Mouse (Mus musculus) midbrain, embryonic 11.5 days (tissue): ENCODE measurements around the gene Fras1. TPM values are rescaled to one million over a fixed set of nuclear protein-coding genes. Genes with fewer than 3 reads are reported as not detected.
A peak's percentile ranks its signal among the peaks of the same experiment; 100 is the strongest.

Source experiments
- ATAC-seq: fragments of 200-750 bp; cut with Nextera tagmentation; 2 replicates; pipeline ENCODE4 v1.8.0; 2017; ENCODE audit warnings: moderate TSS enrichment, moderate library complexity; ENCODE audit not compliant: low FRiP score
- DNase-seq: peaks from one replicate; pipeline ENCODE4 v3.0.0; 2015; ENCODE audit warnings: low spot score; ENCODE audit errors: missing footprints
- H3K27ac ChIP-seq: fragments of 300-500 bp; sonication (generic); 2 replicates; pipeline ENCODE4 v1.5.1; 2014; ENCODE audit warnings: low read depth, low read length
- H3K27me3 ChIP-seq: fragments of 300-500 bp; sonication (generic); 2 replicates; pipeline ENCODE4 v1.6.1; 2014; ENCODE audit warnings: mild to moderate bottlenecking, low read length, moderate library complexity, mixed read lengths; ENCODE audit not compliant: control insufficient read depth, insufficient read depth
- H3K36me3 ChIP-seq: fragments of 300-500 bp; sonication (generic); 2 replicates; pipeline ENCODE4 v1.6.1; 2014; ENCODE audit warnings: mild to moderate bottlenecking, low read length, moderate library complexity, mixed read lengths; ENCODE audit not compliant: control insufficient read depth, insufficient read depth
- H3K4me1 ChIP-seq: fragments of 300-500 bp; sonication (generic); 2 replicates; pipeline ENCODE4 v1.6.1; 2014; ENCODE audit warnings: low read length; ENCODE audit not compliant: control insufficient read depth, insufficient read depth
- H3K4me2 ChIP-seq: fragments of 300-500 bp; sonication (generic); 2 replicates; pipeline ENCODE4 v1.6.1; 2014; ENCODE audit warnings: mild to moderate bottlenecking, moderate library complexity
- H3K4me3 ChIP-seq: fragments of 300-500 bp; sonication (generic); 2 replicates; pipeline ENCODE4 v1.5.1; 2014; ENCODE audit warnings: low read depth, low read length
- H3K9ac ChIP-seq: fragments of 300-500 bp; sonication (generic); 2 replicates; pipeline ENCODE4 v1.6.1; 2014; ENCODE audit warnings: low read length
- H3K9me3 ChIP-seq: fragments of 300-500 bp; sonication (generic); 2 replicates; pipeline ENCODE4 v1.6.1; 2016; ENCODE audit warnings: low read length; ENCODE audit not compliant: control insufficient read depth
- WGBS: fragments of 180-500 bp; shearing (Covaris S2); extraction: QIAGEN DNeasy Blood & Tissue Kit; methylation state at CpG from one replicate; pipeline ENCODE4 v1.1.7; 2014; 5-methylcytosine and 5-hydroxymethylcytosine counted together
- polyA plus RNA-seq: library from polyadenylated mRNA; unstranded; fragments of >200 nt; fragmentation: Nextera tagmentation; extraction: Ambion mirVana; gene quantifications from 2 replicates; pipeline ENCODE4 v1.2.1, GENCODE M21; 2014

Gene Fras1
- polyA plus RNA-seq, 1 experiment from 2014 or later = 6.2 TPM

GRCm38 (mm10) chr5:96367260-96367659 is 6.5 kb upstream of the Fras1 start:
- ATAC-seq = no peak
- H3K27ac ChIP-seq = no peak overlapping the region

GRCm38 (mm10) chr5:96373106-96373505 is 649 bp upstream of the Fras1 start:
- H3K4me3 ChIP-seq = peak overlapping the region; percentile 55
- H3K9me3 ChIP-seq = no peaks in the 10 kb centered on the region
- H3K4me2 ChIP-seq = peak overlapping the region; percentile 94
- ATAC-seq = no peak
- H3K27ac ChIP-seq = no peak overlapping the region
- 39% methylated on average over 6 of the region's 6 CpGs for WGBS
- peak; percentile 85 for DNase-seq
- no peaks in the 10 kb centered on the region for H3K36me3 ChIP-seq
- peaks cover 3% of the 10 kb centered on the region; the same call in 1 of the 2 replicates for H3K27me3 ChIP-seq
- H3K9ac ChIP-seq = 0 out of 2 replicates have a peak overlapping the region, but pooled peaks have one; percentile 78
- H3K4me1 ChIP-seq = no peaks in the 10 kb centered on the region; the same call in 1 of the 2 replicates

More at GRCm38 (mm10) chr5:96367260-96367659, 6.5 kb upstream of the Fras1 start:
- no peaks in the 10 kb centered on the region for H3K36me3 ChIP-seq
- no peak overlapping the region for H3K4me3 ChIP-seq
- H3K9ac ChIP-seq = no peak overlapping the region
- 0 out of 2 replicates have a peak, but pooled peaks cover 1% of the 10 kb centered on the region for H3K27me3 ChIP-seq
- DNase-seq = no peak
- no peaks in the 10 kb centered on the region for H3K4me1 ChIP-seq
- no peak overlapping the region for H3K4me2 ChIP-seq
- H3K9me3 ChIP-seq = no peaks in the 10 kb centered on the region

- DNase-seq = peak; percentile 98
- Histone ChIP-seq H3K27ac (no peak overlapping the region; the same call in 1 of the 2 replicates), H3K4me1 (no peaks in the 10 kb centered on the region; the same call in 1 of the 2 replicates), H3K9me3 (no peaks in the 10 kb centered on the region), H3K4me2 (peak overlapping the region; percentile 94), H3K36me3 (no peaks in the 10 kb centered on the region), H3K4me3 (peak overlapping the region; percentile 55), H3K9ac (peak overlapping the region; percentile 78), H3K27me3 (peaks cover 3% of the 10 kb centered on the region; the same call in 1 of the 2 replicates)
- WGBS = under 1% methylated on average over 76 of the region's 84 CpGs
- ATAC-seq = peak; percentile 90
Measured at GRCm38 (mm10) chr5:96373986-96374901, 489 bp downstream of the Fras1 start.

DNA sequence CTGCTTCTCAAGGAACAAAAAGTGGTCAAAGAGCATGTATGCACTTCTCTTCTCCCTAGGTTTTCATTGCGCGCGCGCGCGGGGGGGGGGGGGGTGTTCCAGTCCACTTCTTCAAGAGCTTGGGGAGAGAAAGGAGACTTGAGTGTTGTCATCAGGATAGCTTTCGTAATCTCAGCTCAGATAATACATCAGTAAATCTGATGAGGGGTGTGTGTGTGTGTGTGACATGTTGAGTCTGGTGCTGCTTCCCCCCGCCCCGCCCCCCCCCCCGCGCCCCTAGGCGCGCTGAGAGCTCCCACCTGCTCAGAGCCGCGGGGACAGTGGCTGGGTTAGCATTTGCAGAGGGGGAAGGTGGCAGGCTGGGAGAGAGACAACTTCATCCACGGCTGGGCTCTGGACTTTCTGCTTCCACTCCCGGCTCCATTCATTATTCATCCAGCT is 1.7 kb downstream of the Fras1 start:
- H3K27me3 ChIP-seq = peaks cover 3% of the 10 kb centered on the region; the same call in 1 of the 2 replicates
- peak overlapping the region; percentile 94 for H3K4me2 ChIP-seq
- H3K9ac ChIP-seq = peak overlapping the region; percentile 78
- peak overlapping the region; percentile 55 for H3K4me3 ChIP-seq
- H3K36me3 ChIP-seq = no peaks in the 10 kb centered on the region
- 2% methylated on average over 11 of the region's 17 CpGs for WGBS
- H3K9me3 ChIP-seq = no peaks in the 10 kb centered on the region
- no peaks in the 10 kb centered on the region; the same call in 1 of the 2 replicates for H3K4me1 ChIP-seq
- H3K27ac ChIP-seq = no peak overlapping the region
- ATAC-seq = peak; percentile 20
- peak; percentile 91 for DNase-seq

DNA sequence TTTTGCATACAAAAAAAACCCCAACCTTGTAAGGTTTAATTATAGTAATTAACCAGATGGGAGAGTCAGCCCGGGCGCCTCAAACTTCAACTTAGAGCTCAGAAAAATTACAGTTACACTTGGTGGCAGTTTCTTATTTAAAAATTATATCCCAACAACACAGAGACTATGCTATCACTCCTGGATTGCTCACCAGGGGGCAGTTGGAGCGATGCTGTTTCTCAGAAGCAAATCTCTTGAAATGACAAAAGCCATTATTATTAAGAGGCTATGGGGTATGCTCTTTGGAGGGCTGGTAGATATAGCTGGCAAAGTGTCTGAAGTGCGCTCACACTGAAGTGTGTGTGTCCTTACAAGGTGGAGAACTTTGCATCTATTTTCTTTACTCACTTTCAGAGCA is 2.5 kb downstream of the Fras1 start:
- 63% methylated on average over 4 of the region's 4 CpGs for WGBS
- Histone ChIP-seq H3K27me3 (peaks cover 3% of the 10 kb centered on the region; the same call in 1 of the 2 replicates), H3K9ac (no peak overlapping the region), H3K4me1 (no peaks in the 10 kb centered on the region; the same call in 1 of the 2 replicates), H3K36me3 (no peaks in the 10 kb centered on the region), H3K4me2 (no peak overlapping the region), H3K4me3 (no peak overlapping the region), H3K9me3 (no peaks in the 10 kb centered on the region), H3K27ac (no peak overlapping the region)
- ATAC-seq (no peak), DNase-seq (no peak)

DNA sequence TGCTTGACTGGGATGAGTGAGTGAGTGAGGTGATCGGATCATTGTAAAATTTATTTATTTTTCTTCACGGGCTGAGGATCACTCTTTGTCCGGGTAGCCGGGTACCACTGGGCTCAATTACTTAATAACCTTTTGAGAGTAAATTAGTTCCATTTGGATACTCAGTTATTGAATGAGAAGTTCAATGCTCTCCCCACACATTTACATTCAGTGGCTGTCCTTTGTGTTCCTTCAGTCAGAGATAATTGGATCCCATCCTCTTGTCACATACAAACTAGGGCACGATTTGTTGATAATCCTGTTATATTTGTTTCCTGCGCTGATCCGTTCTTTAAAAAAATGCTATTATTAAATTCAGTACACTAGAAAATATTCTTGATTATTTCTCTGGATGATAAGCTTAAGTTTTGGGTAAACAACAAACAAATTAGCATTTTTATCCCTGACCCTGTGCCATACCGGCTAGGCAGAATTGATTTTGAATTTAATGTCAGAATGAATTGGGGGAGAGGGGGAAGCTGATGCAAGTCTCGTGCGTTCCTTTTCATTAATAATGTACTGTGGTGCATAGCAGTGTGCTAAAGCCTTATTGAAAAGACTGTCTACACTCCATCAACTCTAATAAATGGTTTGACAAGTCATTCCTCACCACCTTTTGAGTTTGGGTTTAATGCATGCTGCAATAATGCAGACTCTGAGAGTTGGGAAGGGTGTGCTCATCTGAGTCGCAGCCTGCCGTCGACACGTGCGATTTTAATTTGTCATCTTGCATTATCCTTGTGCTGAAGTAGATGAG is 12.6 kb downstream of the Fras1 start:
- Histone ChIP-seq H3K27ac (no peak overlapping the region), H3K9ac (no peak overlapping the region), H3K27me3 (no peaks in the 10 kb centered on the region), H3K9me3 (no peaks in the 10 kb centered on the region), H3K36me3 (no peaks in the 10 kb centered on the region), H3K4me2 (no peak overlapping the region), H3K4me1 (peaks cover 3% of the 10 kb centered on the region; the same call in 1 of the 2 replicates), H3K4me3 (no peak overlapping the region)
- 52% methylated on average over 15 of the region's 15 CpGs for WGBS
- peak; percentile 22; the same call in 1 of the 2 replicates for ATAC-seq
- peak; percentile 83 for DNase-seq

DNA sequence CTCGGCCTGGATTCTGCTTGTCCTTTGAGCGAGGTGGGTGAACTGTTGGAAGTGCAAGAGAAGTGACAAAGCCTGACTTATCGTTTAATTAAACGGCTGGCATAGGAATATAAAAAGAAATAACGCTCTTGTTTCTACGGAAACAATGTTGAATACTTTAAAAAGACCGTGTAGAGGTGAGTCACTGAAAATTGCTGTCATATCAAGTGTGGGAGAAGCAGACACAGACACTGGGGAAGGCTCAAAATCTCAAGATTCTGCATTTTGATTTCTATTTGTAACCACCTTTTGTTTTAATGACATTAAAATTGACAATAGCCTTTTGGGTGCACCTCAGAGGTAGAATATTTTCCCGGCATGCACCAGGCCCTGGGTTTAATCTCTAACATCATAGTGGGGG is 14.6 kb downstream of the Fras1 start:
- H3K36me3 ChIP-seq = no peaks in the 10 kb centered on the region
- no peaks in the 10 kb centered on the region for H3K9me3 ChIP-seq
- 93% methylated on average over 8 of the region's 8 CpGs for WGBS
- DNase-seq = no peak
- H3K4me1 ChIP-seq = peaks cover 3% of the 10 kb centered on the region; the same call in 1 of the 2 replicates
- no peak overlapping the region for H3K9ac ChIP-seq
- no peak for ATAC-seq
- H3K27me3 ChIP-seq = no peaks in the 10 kb centered on the region
- no peak overlapping the region for H3K4me2 ChIP-seq
- no peak overlapping the region for H3K27ac ChIP-seq
- H3K4me3 ChIP-seq = no peak overlapping the region

DNA sequence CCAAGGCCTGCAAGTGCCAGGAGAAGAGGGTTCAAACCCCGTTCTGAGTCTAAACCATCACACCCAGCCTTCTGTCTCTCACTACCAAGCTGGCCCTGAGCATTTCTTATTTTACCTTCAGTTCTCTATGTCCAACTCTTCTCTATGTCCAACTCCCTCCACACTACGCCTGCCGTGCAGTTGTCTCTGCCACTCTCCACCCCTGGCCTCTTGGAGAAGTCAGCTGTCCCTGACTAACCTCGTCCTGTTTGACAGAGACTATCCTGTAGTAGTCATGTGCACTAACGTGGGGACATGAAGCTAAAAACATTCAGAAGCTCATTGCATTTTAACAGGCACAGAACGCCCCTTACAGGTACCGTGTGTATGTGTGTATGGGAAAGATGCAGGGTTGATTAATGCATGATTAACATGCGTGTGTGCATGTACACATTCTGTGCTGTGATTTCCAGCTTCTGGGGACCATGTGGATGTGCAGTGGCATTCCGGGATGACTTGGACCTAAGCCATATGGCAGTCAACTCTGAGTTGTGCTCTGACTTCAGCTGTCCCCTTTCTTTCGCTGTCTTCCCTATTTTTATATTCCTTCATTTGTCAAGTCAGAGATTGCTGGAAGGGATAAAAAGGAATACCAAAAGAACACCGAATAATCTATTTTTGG is 16.3 kb downstream of the Fras1 start:
- no peak for DNase-seq
- H3K4me3 ChIP-seq = no peak overlapping the region
- H3K9me3 ChIP-seq = no peaks in the 10 kb centered on the region
- peaks cover 3% of the 10 kb centered on the region; the same call in 1 of the 2 replicates for H3K4me1 ChIP-seq
- no peak overlapping the region for H3K27ac ChIP-seq
- no peaks in the 10 kb centered on the region for H3K27me3 ChIP-seq
- no peaks in the 10 kb centered on the region for H3K36me3 ChIP-seq
- H3K9ac ChIP-seq = no peak overlapping the region
- no peak overlapping the region for H3K4me2 ChIP-seq
- WGBS = 90% methylated on average over 11 of the region's 11 CpGs
- ATAC-seq = no peak
